Mouse (Mus musculus) cerebellum, adult 2 months (tissue): ENCODE data around the gene Daam1. TPM values are rescaled to one million over a fixed set of nuclear protein-coding genes. Genes with fewer than 3 reads are reported as not detected.

Experiments used
- DNase-seq, 2 experiments: peaks; one replicate each; pipeline ENCODE4 v3.0.0; 2021
- H3K27ac ChIP-seq: fragments of 200-500 bp; 2 replicates; pipeline ENCODE4 v1.5.1; 2012; ENCODE audit warnings: low read length, control low read depth, inconsistent platforms; ENCODE audit not compliant: insufficient read depth
- H3K27me3 ChIP-seq: fragments of 200-500 bp; 2 replicates; pipeline ENCODE4 v1.6.1; 2012; ENCODE audit warnings: inconsistent platforms, mild to moderate bottlenecking, low read length, moderate library complexity; ENCODE audit not compliant: control insufficient read depth, insufficient read depth
- H3K4me1 ChIP-seq: fragments of 200-500 bp; 2 replicates; pipeline ENCODE4 v1.6.1; 2011; ENCODE audit warnings: low read length; ENCODE audit not compliant: control insufficient read depth, insufficient read depth
- H3K4me3 ChIP-seq: fragments of 200-500 bp; replicated peaks from 2 replicates; pipeline ENCODE3; 2011; ENCODE audit warnings: mild to moderate bottlenecking, low read depth, low read length, control low read depth; ENCODE audit not compliant: insufficient read depth
- CTCF ChIP-seq: fragments of 200-500 bp; IDR thresholded peaks from 2 replicates; pipeline ENCODE4 v1.5.1; 2011; ENCODE audit warnings: low read depth, mild to moderate bottlenecking, control low read depth, low read length, moderate library complexity, borderline replicate concordance; ENCODE audit not compliant: insufficient read depth
- POLR2A ChIP-seq: fragments of 200-500 bp; IDR thresholded peaks from 2 replicates; pipeline ENCODE4 v1.6.1; 2011; ENCODE audit warnings: low read length, control low read depth, borderline replicate concordance; ENCODE audit not compliant: insufficient read depth
- WGBS: fragments of 180-500 bp; shearing (Covaris S2); methylation state at CpG from one replicate; pipeline ENCODE4 v1.1.7; 2018; 5-methylcytosine and 5-hydroxymethylcytosine counted together
- polyA plus RNA-seq: library from polyadenylated mRNA; depleted of rRNA; stranded (reverse); fragments of >200 nt; gene quantifications from 2 replicates; pipeline ENCODE4 v1.2.3, GENCODE M21; 2012

Gene Daam1
- polyA plus RNA-seq, 1 experiment: 31.2 TPM

DNA sequence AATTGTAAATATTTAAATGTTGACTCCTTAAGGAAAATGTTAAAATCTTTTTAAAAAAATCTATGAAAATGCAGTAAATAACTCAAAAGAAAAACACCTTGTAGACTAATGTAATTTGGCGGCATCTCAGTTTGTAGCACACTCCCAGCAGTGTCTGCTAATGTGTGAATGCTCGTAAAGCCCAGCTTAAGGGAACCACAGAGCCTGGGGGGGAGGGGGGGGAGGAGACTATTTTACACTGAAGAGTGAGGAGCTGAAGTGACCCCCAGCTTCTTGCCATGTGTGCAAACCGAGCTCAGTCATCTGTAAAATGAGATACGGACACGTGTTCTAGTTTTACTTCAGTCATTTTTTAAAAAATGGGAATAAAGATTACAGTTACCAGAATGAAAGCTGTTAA is 16.7 kb downstream of the Daam1 start:
- WGBS: 51% methylated on average over 5 of the region's 5 CpGs
- no peaks in the 10 kb centered on the region for H3K27me3 ChIP-seq
- no peak for DNase-seq
- H3K4me1 ChIP-seq: peaks cover 14% of the 10 kb centered on the region
- TF ChIP-seq CTCF (no peak), POLR2A (no peak)
- H3K4me3 ChIP-seq: no peak overlapping the region
- H3K27ac ChIP-seq: no peak overlapping the region

DNA sequence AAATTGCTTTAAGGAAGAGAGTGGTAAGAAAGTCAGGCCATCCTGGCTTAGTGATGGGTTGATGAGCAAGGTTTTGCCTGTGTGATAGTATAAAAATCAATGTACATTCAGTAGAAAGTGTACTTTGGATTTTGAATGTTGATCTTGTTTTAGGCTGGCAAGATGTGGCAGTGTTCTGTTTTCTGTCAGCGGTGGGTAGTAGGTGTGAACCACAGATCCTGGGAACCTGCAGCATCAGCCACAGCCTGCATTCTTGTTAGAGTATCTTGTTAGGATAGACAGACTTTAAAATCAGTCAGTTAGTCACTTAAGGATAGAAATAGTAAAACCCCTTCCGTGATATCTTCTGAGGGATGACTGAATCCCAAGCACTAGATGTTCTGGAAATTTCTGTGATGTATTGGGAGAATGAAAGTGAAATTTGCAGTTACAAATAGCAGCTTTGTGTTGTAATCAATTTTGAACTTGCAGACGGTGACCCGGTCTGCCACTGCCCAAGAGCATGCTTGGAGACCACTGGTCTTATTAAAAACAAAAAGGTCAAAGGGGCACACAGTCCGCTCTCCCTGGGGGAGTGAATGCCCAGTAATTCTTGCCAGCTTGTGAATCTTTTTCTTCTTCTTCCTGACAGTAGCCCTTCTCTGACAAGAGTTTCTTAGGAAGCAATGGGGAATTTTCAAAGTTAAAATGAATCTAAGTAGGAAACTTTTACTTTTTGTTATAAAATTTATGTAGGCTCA is 17.3 kb downstream of the Daam1 start:
- H3K27ac ChIP-seq: no peak overlapping the region
- TF ChIP-seq CTCF (no peak), POLR2A (no peak)
- DNase-seq: no peak
- H3K4me1 ChIP-seq: peaks cover 14% of the 10 kb centered on the region
- H3K27me3 ChIP-seq: no peaks in the 10 kb centered on the region
- 71% methylated on average over 5 of the region's 5 CpGs for WGBS
- no peak overlapping the region for H3K4me3 ChIP-seq

DNA sequence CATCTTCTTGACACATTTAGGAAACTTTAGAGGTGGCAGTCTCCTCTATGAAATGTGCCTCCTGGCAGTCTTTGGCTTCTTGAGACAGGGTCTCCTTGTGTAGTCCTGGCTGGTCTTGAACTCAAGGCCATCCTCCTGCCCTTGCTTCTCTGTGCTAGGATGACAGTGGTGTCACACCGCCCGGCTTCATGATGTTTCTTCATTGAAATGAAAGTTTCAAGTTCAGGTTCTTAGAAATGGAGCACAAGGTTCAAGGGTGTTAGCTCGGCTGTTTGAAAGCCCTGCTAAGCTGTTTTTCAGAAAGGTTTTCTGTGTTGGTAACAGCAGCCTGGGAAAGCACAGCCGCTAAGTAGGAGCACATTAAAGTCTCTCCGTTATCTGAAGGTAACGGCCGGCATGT is 18.2 kb downstream of the Daam1 start:
- H3K27me3 ChIP-seq: no peaks in the 10 kb centered on the region
- TF ChIP-seq CTCF: no peak
- TF ChIP-seq POLR2A: no peak
- peaks cover 14% of the 10 kb centered on the region for H3K4me1 ChIP-seq
- no peak for DNase-seq
- H3K4me3 ChIP-seq: no peak overlapping the region
- no peak overlapping the region for H3K27ac ChIP-seq
- 94% methylated on average over 7 of the region's 7 CpGs for WGBS

DNA sequence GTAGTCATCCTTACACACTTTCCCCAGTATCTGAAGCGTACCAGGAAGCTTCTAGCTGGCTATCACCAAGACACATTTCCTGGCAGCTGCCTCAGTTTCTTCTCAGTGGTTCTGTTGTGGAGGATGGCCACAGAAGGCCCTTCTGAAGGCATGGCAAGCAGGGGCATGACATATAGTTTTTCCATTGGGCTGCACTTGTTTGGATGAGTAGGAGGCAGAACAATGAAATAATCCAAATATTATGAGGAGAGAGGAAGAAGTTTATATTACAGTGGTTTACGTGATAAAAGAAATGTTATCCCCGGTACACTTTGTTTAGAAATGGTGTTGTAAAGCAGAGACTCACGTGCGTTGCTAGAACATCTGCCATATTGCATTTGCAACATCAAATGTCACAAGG is 19.3 kb downstream of the Daam1 start:
- Histone ChIP-seq H3K27me3 (no peaks in the 10 kb centered on the region), H3K27ac (no peak overlapping the region), H3K4me3 (no peak overlapping the region), H3K4me1 (peaks cover 16% of the 10 kb centered on the region)
- no peak for TF ChIP-seq POLR2A
- no peak for DNase-seq
- 91% methylated on average over 5 of the region's 5 CpGs for WGBS

DNA sequence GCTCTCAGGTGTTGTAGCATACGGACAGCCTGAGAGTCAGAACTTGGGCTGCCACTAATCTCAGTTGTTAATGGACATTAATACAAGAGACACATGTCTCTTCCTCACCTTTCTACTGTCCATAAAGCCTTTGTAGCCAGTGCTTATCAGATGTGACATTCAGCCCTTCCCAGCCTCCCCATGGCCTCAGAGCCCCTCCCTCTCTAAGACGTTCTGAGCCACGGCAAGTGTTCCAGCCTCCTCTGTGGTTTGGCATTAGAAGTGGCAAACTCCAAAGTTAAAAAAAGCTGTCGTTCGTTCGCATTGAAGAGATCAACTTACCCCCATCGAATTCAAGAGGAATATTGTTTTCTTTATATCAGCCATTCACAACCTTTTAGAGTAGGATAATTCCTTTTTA is 21.8 kb downstream of the Daam1 start:
- no peak overlapping the region for H3K4me3 ChIP-seq
- no peak for DNase-seq
- peaks cover 20% of the 10 kb centered on the region for H3K4me1 ChIP-seq
- no peak overlapping the region for H3K27ac ChIP-seq
- H3K27me3 ChIP-seq: no peaks in the 10 kb centered on the region
- TF ChIP-seq POLR2A (no peak), CTCF (no peak)
- whole genome bisulfite sequencing: 54% methylated on average over 7 of the region's 7 CpGs

DNA sequence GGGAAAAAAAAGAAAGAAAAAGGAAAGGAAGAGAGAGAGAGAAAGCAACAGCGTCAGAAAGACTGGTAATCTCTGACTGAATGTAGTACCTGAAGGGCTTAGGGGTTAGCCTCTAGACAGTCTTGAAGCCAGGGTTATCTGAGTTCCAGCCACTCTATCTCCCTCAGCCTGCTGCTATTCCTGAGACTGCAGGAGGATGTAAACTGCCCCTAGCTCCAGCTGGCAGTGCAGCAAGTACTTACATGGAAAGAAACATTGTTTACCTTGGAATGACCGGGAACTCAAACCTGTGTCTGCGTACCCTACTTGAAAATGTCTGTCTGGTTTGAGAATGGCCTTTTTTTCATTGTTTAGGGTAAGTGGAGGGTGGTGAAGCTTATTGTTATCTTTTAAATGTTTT is 22.8 kb downstream of the Daam1 start:
- Histone ChIP-seq H3K4me3 (no peak overlapping the region), H3K27me3 (no peaks in the 10 kb centered on the region), H3K4me1 (peaks cover 20% of the 10 kb centered on the region), H3K27ac (no peak overlapping the region)
- no peak for DNase-seq
- no peak for TF ChIP-seq CTCF
- TF ChIP-seq POLR2A: no peak
- 80% methylated on average over 3 of the region's 3 CpGs for WGBS

DNA sequence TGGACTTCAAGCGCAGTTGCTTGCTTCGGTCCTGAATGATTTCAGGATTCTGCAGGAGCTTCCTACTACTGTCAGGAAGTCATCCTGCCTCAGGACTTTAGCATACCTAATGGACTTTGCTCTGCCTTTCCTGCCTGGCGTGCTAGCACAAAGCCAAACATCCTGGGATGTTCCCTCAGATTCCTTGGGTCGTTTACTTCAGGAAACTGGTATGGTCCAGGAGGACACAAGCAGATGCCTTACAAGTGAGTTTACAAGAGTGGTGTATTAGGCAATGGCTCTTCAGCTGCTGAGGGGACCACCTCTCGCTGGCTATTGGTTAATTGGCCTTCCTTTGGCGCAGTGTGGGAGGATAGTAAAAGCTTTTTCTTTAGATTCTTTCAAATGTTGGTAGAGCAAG is 23.3 kb downstream of the Daam1 start:
- TF ChIP-seq CTCF (no peak), POLR2A (no peak)
- no peak overlapping the region for H3K27ac ChIP-seq
- peaks cover 17% of the 10 kb centered on the region for H3K4me1 ChIP-seq
- no peaks in the 10 kb centered on the region for H3K27me3 ChIP-seq
- DNase-seq: no peak
- H3K4me3 ChIP-seq: no peak overlapping the region
- WGBS: 80% methylated on average over 6 of the region's 6 CpGs

DNA sequence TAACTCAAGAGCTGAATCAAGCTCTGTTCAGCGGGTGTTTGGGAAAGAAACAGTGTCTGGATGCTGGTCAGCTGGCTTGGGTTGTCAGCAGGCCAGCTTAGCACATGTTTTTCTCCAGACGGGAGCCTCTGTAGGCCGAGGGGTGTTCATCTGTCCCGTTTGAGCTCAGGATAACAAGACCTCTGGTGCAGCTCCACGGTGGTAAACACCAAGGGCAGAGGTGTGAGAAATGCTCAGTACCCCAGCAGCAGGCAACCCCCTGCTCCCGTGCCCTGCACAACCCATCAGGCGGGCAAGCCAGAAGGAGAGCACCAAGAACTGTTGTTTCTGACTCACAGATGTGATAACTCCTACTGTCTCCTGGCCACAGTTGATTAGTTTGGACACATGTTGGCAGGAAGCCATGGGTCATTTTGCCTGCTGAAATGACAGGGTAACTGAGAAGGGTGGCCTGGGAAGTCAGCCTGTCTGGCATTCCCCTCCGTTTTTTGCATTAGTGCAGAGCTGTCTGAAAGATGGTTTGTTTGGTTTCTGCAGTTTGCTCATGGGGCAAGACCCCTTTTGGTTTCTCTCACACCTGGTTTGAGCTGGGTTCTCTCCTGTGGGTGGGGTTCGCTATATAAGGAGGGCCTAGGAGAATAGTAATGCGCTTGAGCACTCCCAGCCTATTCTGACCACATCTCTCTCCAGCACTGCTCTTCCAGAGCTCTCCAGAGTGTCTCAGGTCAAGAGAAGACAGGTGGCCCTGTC is 25.0 kb downstream of the Daam1 start:
- DNase-seq: peak; percentile 48 to 53
- Histone ChIP-seq H3K27ac (no peak overlapping the region), H3K4me1 (peaks cover 17% of the 10 kb centered on the region), H3K27me3 (no peaks in the 10 kb centered on the region), H3K4me3 (no peak overlapping the region)
- TF ChIP-seq POLR2A (no peak), CTCF (no peak)
- 30% methylated on average over 10 of the region's 10 CpGs for WGBS
